Mouse (Mus musculus) cerebellum, adult 11-12 months (tissue): ENCODE results near the gene Snx30.
"Not testable (repeated sequence)": the region's sequence is repeated elsewhere in the genome, so short reads cannot be mapped to it uniquely, and the experiment has no call there.

Experiments used
- DNase-seq: peaks from one replicate; pipeline ENCODE4 v3.0.0; 2022

Gene Snx30

GRCm38 (mm10) chr4:59805181-59805967 lies at the start of gene Snx30:
Snx30 (plus strand) TSS chr4:59805840.
- peak; percentile 91 for DNase-seq

- peak; percentile 83 for DNase-seq
Measured at GRCm38 (mm10) chr4:59756332-59757082, 49.1 kb upstream of the Snx30 start.

GRCm38 (mm10) chr4:59757452-59758435 lies 47.9 kb upstream of the Snx30 start:
- DNase-seq = no peak

GRCm38 (mm10) chr4:59760016-59760415 lies 45.6 kb upstream of the Snx30 start:
- no peak for DNase-seq

- no peak for DNase-seq
Measured at GRCm38 (mm10) chr4:59760636-59761364, 44.8 kb upstream of the Snx30 start.

- no peak for DNase-seq
Measured at GRCm38 (mm10) chr4:59761365-59761729, 44.3 kb upstream of the Snx30 start.

GRCm38 (mm10) chr4:59764950-59765349 lies 40.7 kb upstream of the Snx30 start:
- no peak for DNase-seq

GRCm38 (mm10) chr4:59765385-59766005 lies 40.1 kb upstream of the Snx30 start:
- no peak for DNase-seq

GRCm38 (mm10) chr4:59767717-59768116 lies 37.9 kb upstream of the Snx30 start:
- no peak for DNase-seq

GRCm38 (mm10) chr4:59772171-59772879 lies 33.3 kb upstream of the Snx30 start:
- no peak for DNase-seq

GRCm38 (mm10) chr4:59777828-59778227 lies 27.8 kb upstream of the Snx30 start:
- no peak for DNase-seq

- DNase-seq = no peak
Measured at GRCm38 (mm10) chr4:59780568-59780967, 25.1 kb upstream of the Snx30 start.

- DNase-seq = no peak
Measured at GRCm38 (mm10) chr4:59782853-59783684, 22.6 kb upstream of the Snx30 start.

- peak; percentile 96 for DNase-seq
Measured at GRCm38 (mm10) chr4:59783685-59784279, 21.9 kb upstream of the Snx30 start.

GRCm38 (mm10) chr4:59785412-59785811 lies 20.2 kb upstream of the Snx30 start:
- no peak for DNase-seq

- DNase-seq = peak; percentile 55
Measured at GRCm38 (mm10) chr4:59786661-59787060, 19.0 kb upstream of the Snx30 start.

GRCm38 (mm10) chr4:59787126-59787525 lies 18.5 kb upstream of the Snx30 start:
- no peak for DNase-seq

GRCm38 (mm10) chr4:59789015-59789414 lies 16.6 kb upstream of the Snx30 start:
- no peak for DNase-seq

GRCm38 (mm10) chr4:59793626-59794025 lies 12.0 kb upstream of the Snx30 start:
- not testable (repeated sequence) for DNase-seq

GRCm38 (mm10) chr4:59794116-59794515 lies 11.5 kb upstream of the Snx30 start:
- no peak for DNase-seq
